Mouse (Mus musculus) C2C12 (cell line): ENCODE measurements around the gene Rnasel.

Experiments used
- CTCF ChIP-seq: IDR thresholded peaks from one replicate; pipeline ENCODE4 v1.5.1; 2011; ENCODE audit not compliant: control insufficient read depth, insufficient read depth, insufficient read length
- FOSL1 ChIP-seq: IDR thresholded peaks from one replicate; pipeline ENCODE4 v1.8.0; 2011; ENCODE audit warnings: mild to moderate bottlenecking, low read length; ENCODE audit not compliant: poor library complexity, insufficient read depth, severe bottlenecking
- MAX ChIP-seq: IDR thresholded peaks from one replicate; pipeline ENCODE4 v1.6.1; 2011; ENCODE audit warnings: mild to moderate bottlenecking, control low read depth
- MYOD1 ChIP-seq: IDR thresholded peaks from one replicate; pipeline ENCODE4 v1.6.1; 2011; ENCODE audit warnings: low read depth; ENCODE audit not compliant: control insufficient read depth, insufficient read length
- MYOG ChIP-seq: IDR thresholded peaks from one replicate; pipeline ENCODE4 v1.6.1; 2011; ENCODE audit not compliant: control insufficient read depth, insufficient read length; ENCODE audit errors: extremely low read depth
- USF1 ChIP-seq: IDR thresholded peaks from one replicate; pipeline ENCODE4 v1.6.1; 2011; ENCODE audit warnings: low read depth, mild to moderate bottlenecking, control low read depth, moderate library complexity

DNA sequence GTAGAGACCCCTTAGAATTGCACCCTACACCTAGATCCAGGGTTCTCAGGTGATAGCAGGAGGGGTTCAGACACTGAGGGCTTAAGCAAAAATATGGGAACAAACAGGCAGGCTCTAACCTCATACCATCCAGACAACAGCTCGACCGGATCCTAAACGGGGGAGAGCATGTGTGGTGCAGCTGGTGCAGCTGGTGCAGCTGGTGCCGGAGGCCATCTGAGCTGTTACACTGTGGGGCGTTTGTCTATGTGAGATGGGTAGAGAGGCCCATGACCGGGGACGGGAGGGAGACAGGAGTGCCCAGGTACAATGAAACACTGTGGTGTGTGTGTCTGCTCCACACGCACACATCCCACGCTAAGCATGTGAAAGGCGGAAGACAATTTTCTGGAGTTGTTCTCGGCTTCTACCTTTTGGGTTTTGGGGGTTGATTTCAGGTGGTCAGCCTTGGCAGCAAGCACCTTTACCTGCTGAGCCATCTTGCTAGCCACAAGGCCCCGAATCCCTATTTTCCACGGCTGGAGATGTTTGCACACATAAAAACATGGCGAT, 3.0 kb upstream of the Rnasel start:
- TF ChIP-seq CTCF, result no peak
- no peak for TF ChIP-seq MYOD1
- no peak for TF ChIP-seq USF1
- no peak for TF ChIP-seq MYOG
- TF ChIP-seq MAX, result no peak
- TF ChIP-seq FOSL1, result no peak
